Mouse (Mus musculus) heart, adult 2 months (tissue): ENCODE results near the gene Nanog.
"Not testable (repeated sequence)": the region's sequence is repeated elsewhere in the genome, so short reads cannot be mapped to it uniquely, and the experiment has no call there.

Source experiments
- CTCF ChIP-seq: fragments of 200-600 bp; IDR thresholded peaks from 2 replicates; pipeline ENCODE4 v1.8.1; 2022; ENCODE audit warnings: antibody characterized with exemption, mild to moderate bottlenecking, moderate library complexity
- POLR2A ChIP-seq: fragments of 200-500 bp; IDR thresholded peaks from 2 replicates; pipeline ENCODE4 v1.6.1; 2011; ENCODE audit warnings: mild to moderate bottlenecking, low read depth, low read length, control low read depth; ENCODE audit not compliant: insufficient read depth

DNA sequence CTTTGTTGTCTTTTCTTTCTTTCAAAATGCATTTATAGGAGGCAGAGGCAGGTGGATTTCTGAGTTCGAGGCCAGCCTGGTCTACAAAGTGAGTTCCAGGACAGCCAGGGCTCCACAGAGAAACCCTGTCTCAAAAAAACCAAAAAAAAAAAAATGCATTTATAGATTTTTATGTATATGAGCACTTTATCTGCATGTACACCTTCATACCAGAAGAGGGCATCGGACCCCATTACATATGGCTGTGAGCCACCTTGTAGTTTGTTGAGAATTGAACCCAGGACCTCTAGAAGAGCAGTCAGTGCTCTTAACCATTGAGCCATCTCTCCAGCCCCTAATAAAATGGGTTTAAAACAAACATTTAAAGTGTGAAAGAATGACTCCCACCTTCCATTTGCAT, 7.7 kb upstream of the Nanog start:
- TF ChIP-seq CTCF, POLR2A: not testable (repeated sequence)
